Mouse (Mus musculus): ENCODE measurements around the gene Nrde2.

DNA sequence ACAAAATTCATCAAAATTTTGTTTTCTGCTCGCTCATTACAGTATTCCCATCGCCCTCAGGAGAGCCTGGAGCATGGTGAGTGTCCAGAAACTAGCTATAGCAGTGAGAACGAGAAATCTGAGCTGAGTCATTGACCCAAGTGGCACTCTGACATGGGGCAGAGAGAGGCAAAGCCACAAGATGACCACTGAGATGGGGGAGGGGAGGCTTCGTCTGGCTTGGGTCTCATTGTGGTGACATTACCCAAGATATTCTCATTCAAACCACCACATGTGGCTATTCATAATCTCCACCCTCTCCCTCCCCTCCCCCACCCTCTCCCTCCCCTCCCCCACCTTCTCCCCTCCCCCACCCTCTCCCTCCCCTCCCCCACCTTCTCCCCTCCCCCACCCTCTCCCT, 52.0 kb downstream of the Nrde2 start:
- TF ChIP-seq CTCF (IDR thresholded peaks at IDR 0.05; ENCODE audit: extremely low read depth, insufficient read length, insufficient replicate concordance, low read depth, low read length) (no peak), POLR2A (IDR thresholded peaks at IDR 0.05; ENCODE audit: low read depth, low read length) (no peak)

Measured in small intestine, adult 2 months (tissue).